Mouse (Mus musculus) Patski (cell line): ENCODE data around the gene Rnpep. TPM values are rescaled to one million over a fixed set of nuclear protein-coding genes. Genes with fewer than 3 reads are reported as not detected.

Experiments
- ATAC-seq: fragments of 100-300 bp; one replicate; pipeline ENCODE4 v1.8.0; 2021
- CTCF ChIA-PET: fragments of 350-600 bp; sonication (Branson Sonifier 250); formaldehyde crosslinking; loops from one replicate; lab custom pipeline; 2022; ENCODE audit warnings: inconsistent platforms; lab: Charles Lee
- POLR2A ChIA-PET: fragments of 350-600 bp; sonication (Branson Sonifier 250); formaldehyde crosslinking; loops from one replicate; lab custom pipeline; 2022; ENCODE audit warnings: antibody characterized with exemption, inconsistent platforms; lab: Charles Lee
- DNase-seq: peaks from one replicate; pipeline ENCODE4 v3.0.0-alpha.2; 2011; ENCODE audit warnings: low read depth, low spot score
- H3K27me3 ChIP-seq: fragments of 371-371 bp; one replicate; pipeline ENCODE4 v1.5.1; 2021
- CTCF ChIP-seq: fragments of 100-300 bp; IDR thresholded peaks from one replicate; pipeline ENCODE4 v1.5.1; 2021
- in situ Hi-C: fragments of 300-500 bp; cut with MboI; formaldehyde crosslinking; loops from 3 replicates; pipeline ENCODE4 v1.11.1; 2018; ENCODE audit warnings: low pct_unique_long_range_greater_than_20kb, mixed read lengths
- polyA plus RNA-seq: library from polyadenylated mRNA; unstranded; gene quantifications from one replicate; pipeline ENCODE4 v1.2.3, GENCODE M21; 2021

The Rnpep gene
- 60.8 TPM for polyA plus RNA-seq

DNA sequence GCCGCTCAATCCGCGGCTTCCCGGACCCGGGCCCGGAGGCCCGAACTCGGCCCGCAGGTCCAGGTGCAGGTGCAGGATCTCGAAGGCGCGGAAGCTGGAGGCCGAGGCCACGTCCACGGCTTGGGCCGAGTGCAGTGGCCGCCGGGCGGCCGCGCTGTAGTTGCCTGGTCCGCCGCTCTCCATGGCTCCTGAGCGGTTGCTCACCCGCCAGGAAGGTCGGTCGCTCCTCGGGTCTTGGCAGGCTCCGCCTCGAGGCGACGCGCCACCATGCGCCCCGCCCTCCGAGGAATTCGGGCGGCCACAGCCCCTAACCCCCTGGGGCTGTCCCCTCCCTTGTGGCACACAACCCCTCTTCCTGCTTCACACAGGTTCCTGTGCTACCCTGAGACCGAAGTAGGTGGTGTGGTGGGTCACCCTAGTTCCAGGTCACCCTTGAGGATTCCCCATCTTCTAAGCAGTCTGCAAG lies at the start of gene Rnpep:
TSS of gene Rnpep (minus strand) at position 259 of the 466 bp plus-strand sequence.
- no peak for DNase-seq
- no peak for TF ChIP-seq CTCF
- H3K27me3 ChIP-seq, result no peaks in the 10 kb centered on the region
- ChIA-PET POLR2A (interaction anchor here (1.6 kb wide), 1 partner anchor 83 kb away, joined by 5 read pairs; no protein-coding TSS in a partner anchor), CTCF (interaction anchor here (2.5 kb wide), 1 partner anchor 24 kb away, joined by 7 read pairs; no protein-coding TSS in a partner anchor)
- ATAC-seq, result peak; percentile 86
- in situ Hi-C loops, result no loop called here

DNA sequence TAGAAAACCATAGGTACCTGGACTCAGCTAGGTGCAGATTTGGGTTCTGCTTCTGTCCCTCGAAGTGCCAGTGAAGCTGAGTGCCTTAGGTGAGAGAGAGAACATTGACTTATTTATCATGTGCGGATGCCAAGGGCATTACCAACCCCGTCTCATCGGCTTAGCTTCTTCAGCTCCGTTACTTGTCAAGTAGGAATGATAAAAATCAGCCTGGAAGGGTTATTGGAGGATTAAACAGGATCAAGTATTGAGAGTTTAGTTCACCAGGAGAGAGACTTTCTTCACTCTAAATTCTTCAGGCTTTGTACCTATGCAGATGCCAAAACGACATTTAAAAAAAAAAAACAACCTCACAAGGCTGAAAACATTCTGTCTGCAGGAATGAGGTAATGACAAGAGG lies 46.7 kb upstream of the Rnpep start:
- no peak for ATAC-seq
- in situ Hi-C loops, result no loop called here
- ChIA-PET CTCF (no interaction called here), POLR2A (interaction anchor here (0.9 to 1.6 kb wide), 2 partner anchors 10 to 18 kb away, joined by 4 to 5 read pairs; no protein-coding TSS in a partner anchor)
- DNase-seq, result no peak
- no peaks in the 10 kb centered on the region for H3K27me3 ChIP-seq
- TF ChIP-seq CTCF, result no peak

DNA sequence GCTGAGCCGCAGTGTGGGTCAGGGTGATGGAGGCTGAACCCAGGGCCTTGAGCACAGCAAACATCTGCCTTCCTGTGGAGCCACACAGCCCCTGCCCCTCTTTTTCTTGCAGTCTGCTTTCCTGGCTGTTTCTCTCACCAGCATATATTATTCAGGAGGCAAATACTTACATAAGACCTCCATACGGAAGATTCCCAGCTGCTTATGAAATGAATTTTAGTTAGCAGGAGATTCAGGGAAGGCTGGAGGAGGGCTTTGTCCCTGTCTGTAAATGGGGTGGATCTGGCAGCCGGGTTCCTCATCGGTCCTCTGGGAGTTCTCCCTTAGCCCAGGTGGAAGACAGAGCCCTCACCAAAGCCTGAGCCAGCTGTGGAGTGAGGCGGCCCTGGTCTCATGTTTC lies 44.5 kb upstream of the Rnpep start:
- TF ChIP-seq CTCF, result no peak
- ChIA-PET POLR2A (no interaction called here), CTCF (no interaction called here)
- no peaks in the 10 kb centered on the region for H3K27me3 ChIP-seq
- in situ Hi-C loops, result no loop called here
- ATAC-seq (no peak), DNase-seq (no peak)

DNA sequence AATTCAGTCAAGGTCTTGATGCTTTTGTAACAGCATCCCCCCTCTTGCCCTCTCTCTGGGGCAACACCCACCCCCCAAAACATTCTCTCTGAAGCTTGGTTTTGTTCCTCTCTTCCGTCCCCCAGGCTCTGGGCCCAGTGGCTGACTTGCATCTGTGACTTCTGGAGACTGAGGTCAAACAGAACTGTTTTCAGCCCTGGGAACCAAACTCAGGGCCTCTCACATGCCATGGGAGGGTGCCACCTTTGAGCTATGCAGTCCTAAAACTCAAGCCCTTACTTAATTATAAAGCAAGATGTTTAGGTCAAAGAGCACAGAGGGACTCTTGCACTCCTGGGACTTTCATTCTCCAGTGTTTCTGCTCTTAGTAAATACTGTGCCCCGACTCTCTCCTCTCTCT lies 42.0 kb upstream of the Rnpep start:
- in situ Hi-C loops, result no loop called here
- TF ChIP-seq CTCF, result no peak

DNA sequence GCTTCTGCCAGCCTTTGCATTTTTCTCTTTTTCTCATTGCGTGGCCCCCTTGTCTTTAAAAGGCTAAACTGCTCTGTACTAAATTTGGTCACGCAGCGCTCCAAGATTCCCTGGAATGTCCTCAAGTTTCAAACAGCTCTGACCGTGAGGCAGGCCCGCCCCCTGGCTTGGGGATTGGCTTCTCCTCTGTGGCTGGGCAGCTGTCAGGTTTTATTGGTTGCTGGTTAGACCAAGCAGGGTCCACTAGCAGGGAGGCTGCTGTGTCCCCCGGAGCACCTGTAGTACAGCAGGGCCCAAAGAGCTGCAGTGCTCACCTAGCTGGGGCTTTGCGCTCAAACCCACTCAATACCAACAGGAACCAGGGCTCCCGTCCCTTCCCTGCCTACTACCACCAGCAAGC lies 40.7 kb upstream of the Rnpep start, which contains the start of gene Lmod1:
TSS of gene Lmod1 (plus strand) at position 237 of the 400 bp plus-strand sequence.
- ChIA-PET CTCF (no interaction called here), POLR2A (interaction anchor here (1.0 to 1.1 kb wide), 3 partner anchors 12 to 14 kb away, joined by 3 read pairs; no protein-coding TSS in a partner anchor)
- ATAC-seq (peak; percentile 80), DNase-seq (no peak)
- H3K27me3 ChIP-seq, result no peaks in the 10 kb centered on the region
- TF ChIP-seq CTCF, result no peak
- in situ Hi-C loops, result no loop called here

More for the DNA sequence above, 42.0 kb upstream of the Rnpep start:
- POLR2A ChIA-PET, result no interaction called here
- no peaks in the 10 kb centered on the region for H3K27me3 ChIP-seq
- CTCF ChIA-PET, result no interaction called here
- no peak for DNase-seq
- no peak for ATAC-seq

DNA sequence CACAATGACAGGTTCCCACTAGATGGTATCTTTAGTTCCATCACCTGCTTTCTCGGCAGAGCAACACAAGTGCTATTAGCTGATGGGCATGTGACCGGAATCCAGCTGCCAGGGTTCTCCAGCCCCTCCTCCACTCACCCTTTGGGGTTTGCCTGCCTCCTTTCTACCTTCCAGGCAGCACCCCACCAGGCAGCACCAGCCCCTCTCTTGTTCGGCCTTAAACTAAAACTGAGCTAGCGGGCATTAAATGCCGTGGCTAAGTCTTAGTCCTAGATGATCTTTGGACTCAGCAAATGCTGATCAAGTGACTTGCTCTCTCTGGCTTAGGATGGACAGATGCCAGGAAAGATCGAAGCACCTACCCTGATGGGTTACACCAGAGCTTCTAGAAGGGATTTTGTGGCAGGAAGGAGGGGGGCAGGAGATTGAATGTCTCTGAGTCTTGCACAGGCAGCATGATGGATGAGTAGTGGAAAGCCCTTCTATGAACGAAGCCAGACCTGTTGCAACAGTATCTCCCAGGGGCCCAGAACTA lies 39.5 kb upstream of the Rnpep start:
- H3K27me3 ChIP-seq, result no peaks in the 10 kb centered on the region
- TF ChIP-seq CTCF, result no peak
- ATAC-seq, result no peak
- POLR2A ChIA-PET, result no interaction called here
- DNase-seq, result no peak
- CTCF ChIA-PET, result no interaction called here
- in situ Hi-C loops, result no loop called here

DNA sequence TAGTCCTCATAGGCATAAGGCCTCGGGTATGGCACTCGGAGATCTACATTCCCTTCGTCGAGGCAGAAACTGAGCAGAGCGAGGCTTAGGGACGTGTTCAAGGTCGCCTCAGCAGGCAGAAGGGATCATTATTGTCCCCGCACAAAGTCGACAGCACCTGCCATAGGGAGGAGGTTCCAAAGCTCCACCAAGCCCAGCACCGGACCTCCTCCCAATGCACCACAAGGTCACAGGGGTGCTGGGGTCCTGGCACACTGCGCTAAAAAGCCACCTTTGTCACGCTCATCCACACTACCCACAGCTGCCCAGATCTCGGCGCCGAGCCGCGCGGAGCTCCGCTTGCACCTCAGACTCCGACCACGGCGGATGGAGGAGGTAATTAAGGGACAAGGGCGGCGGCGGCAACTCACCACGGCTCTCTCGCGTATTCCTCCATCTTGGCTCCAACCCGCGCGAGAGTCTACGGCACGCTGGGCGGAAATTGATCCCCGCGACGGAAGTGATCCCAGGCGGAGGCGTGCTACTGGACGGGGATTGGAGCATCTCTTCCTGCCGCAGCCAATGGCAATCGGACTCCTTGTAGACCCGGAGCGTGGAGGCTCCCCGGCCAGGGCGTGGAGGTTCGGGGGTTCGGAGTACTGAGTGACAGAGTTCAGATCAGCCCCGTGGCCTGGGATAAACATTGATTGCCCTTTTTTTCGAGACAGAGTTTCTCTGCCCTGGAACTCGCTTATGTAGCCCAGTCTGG lies 29.6 kb upstream of the Rnpep start, which contains the start of gene Timm17a:
TSS of gene Timm17a (minus strand) at position 495 of the 748 bp plus-strand sequence.
- peak; percentile 99 for ATAC-seq
- no peaks in the 10 kb centered on the region for H3K27me3 ChIP-seq
- no peak for TF ChIP-seq CTCF
- ChIA-PET POLR2A (interaction anchor here (0.8 to 1.7 kb wide), 6 partner anchors 10 to 166 kb away, joined by 3 to 8 read pairs (median 4); partner anchors contain the start of genes Arl8a and Lmod1), CTCF (interaction anchor here (1.1 kb wide), 1 partner anchor 11 kb away, joined by 4 read pairs; no protein-coding TSS in a partner anchor)
- peak; percentile 65 for DNase-seq
- in situ Hi-C loops, result no loop called here

DNA sequence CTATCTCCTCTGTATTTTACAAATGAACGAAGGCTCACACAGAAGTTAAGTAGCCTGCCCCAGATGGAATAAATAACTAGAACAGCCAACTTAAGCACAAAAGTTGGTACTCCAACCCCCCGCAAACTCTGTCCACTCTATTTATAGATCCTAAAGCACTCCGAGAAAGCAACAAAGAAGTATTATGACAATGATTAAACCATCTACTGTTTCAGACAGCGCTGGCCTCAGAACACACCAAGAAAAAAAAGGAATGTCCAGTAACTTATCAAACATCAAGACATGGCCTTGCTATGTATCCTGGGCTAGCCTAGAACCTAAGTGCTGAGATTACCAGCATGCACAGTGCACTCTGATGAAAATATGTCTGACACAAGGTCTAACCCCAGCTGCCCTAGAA lies 28.3 kb upstream of the Rnpep start:
- DNase-seq (no peak), ATAC-seq (no peak)
- POLR2A ChIA-PET, result interaction anchor here (1.3 kb wide), 1 partner anchor 18 kb away, joined by 5 read pairs; no protein-coding TSS in a partner anchor
- in situ Hi-C loops, result no loop called here
- CTCF ChIA-PET, result no interaction called here
- no peaks in the 10 kb centered on the region for H3K27me3 ChIP-seq
- no peak for TF ChIP-seq CTCF

DNA sequence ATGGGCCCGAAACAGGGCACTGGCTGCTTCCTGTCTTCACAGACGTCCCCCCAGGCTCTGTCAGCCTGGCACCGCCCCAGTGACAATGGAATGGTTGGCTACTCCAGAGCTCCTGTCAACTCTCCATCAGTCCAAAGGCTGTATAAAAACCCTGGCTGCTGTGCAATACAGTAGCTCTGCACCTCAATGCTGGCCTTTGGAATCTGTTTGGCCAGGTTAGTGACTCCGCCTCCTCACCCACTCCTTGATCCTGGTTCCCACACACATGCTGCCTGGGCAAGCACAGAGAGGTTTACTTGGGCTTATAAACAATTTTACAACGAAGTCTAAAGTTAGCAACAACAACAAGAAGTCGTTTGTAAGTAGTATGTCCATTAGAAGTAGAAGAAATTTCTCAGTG lies 27.5 kb upstream of the Rnpep start:
- DNase-seq (no peak), ATAC-seq (no peak)
- TF ChIP-seq CTCF, result no peak
- CTCF ChIA-PET, result no interaction called here
- no peaks in the 10 kb centered on the region for H3K27me3 ChIP-seq
- POLR2A ChIA-PET, result interaction anchor here (0.6 to 1.0 kb wide), 2 partner anchors 13 to 204 kb away, joined by 3 read pairs; partner anchors contain the start of gene Lmod1
- in situ Hi-C loops, result no loop called here

DNA sequence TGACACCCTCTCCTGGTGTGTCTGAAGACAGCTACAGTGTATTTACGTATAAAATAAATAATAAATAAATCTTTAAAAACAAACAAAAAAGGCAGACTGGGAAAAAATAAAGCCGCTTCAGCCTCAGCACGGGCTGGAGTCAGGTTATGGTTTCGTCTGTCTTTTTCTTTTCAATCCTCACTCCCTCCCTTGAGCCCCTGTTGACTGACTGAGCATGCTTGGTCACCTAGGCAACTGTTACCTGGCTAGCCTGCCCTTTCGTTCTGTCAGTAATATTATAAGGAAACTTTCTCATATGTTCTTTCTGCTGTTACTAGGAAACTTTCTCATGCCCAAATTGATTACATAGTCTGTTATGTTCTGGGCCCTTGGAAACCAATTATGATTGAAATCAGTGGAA lies 7.0 kb upstream of the Rnpep start:
- ChIA-PET POLR2A (no interaction called here), CTCF (no interaction called here)
- TF ChIP-seq CTCF, result no peak
- no peaks in the 10 kb centered on the region for H3K27me3 ChIP-seq
- no peak for ATAC-seq
- no peak for DNase-seq
- in situ Hi-C loops, result no loop called here

DNA sequence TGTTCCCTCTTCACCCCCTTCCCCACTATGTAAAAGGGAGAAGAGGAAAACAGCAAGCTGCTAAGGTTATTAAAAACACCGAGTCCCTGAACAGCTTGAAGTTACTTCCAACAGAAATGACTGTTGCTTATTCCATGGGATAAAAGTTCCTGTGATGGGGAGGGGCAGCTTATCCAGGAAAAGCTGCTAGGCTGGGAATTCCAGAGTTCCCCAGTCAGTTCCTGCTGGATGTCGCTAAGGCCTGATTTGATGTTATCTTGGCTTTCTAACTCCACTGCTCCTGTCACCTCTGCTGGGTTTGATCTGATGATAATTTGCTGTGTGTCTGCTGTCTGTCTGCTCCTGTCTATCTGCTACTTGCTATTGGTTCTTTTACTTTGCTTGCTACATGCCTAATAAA lies 2.4 kb upstream of the Rnpep start:
- in situ Hi-C loops, result no loop called here
- no peak for TF ChIP-seq CTCF
- ATAC-seq (no peak), DNase-seq (no peak)
- ChIA-PET CTCF (interaction anchor here (1.3 kb wide), 1 partner anchor 17 kb away, joined by 3 read pairs; no protein-coding TSS in a partner anchor), POLR2A (no interaction called here)
- no peaks in the 10 kb centered on the region for H3K27me3 ChIP-seq
